Mouse (Mus musculus) testis, adult 2 months (tissue): ENCODE measurements at regions not wholly inside any gene's neighbourhood (a gene's known extent, or its start where the extent isn't known, plus 50 kb on each side); places are given as distances from the start of the nearest gene placed in this dataset.

Experiments
- H3K27ac ChIP-seq: fragments of 200-500 bp; 2 replicates; pipeline ENCODE4 v1.5.1; 2012; ENCODE audit warnings: low read depth, low read length; ENCODE audit not compliant: control insufficient read depth, insufficient read depth
- H3K27me3 ChIP-seq: fragments of 200-500 bp; 2 replicates; pipeline ENCODE4 v1.6.1; 2012; ENCODE audit warnings: mild to moderate bottlenecking, low read length, moderate library complexity; ENCODE audit not compliant: control insufficient read depth, insufficient read depth
- H3K36me3 ChIP-seq: fragments of 200-500 bp; 2 replicates; pipeline ENCODE4 v1.6.1; 2012; ENCODE audit warnings: mild to moderate bottlenecking, low read length; ENCODE audit not compliant: control insufficient read depth, insufficient read depth
- H3K4me1 ChIP-seq: fragments of 200-500 bp; 2 replicates; pipeline ENCODE4 v1.6.1; 2012; ENCODE audit warnings: low read length; ENCODE audit not compliant: control insufficient read depth, insufficient read depth
- H3K4me3 ChIP-seq: fragments of 200-500 bp; 2 replicates; pipeline ENCODE4 v1.5.1; 2012; ENCODE audit warnings: low read depth, mild to moderate bottlenecking, low read length, moderate library complexity, mixed read lengths; ENCODE audit not compliant: control insufficient read depth
- CTCF ChIP-seq: fragments of 200-500 bp; IDR thresholded peaks from 2 replicates; pipeline ENCODE4 v1.5.1; 2012; ENCODE audit warnings: low read depth, mild to moderate bottlenecking, inconsistent platforms, low read length, moderate library complexity; ENCODE audit not compliant: control insufficient read depth, insufficient read depth, insufficient replicate concordance
- POLR2A ChIP-seq: fragments of 200-500 bp; IDR thresholded peaks from 2 replicates; pipeline ENCODE4 v1.6.1; 2012; ENCODE audit warnings: low read depth, mild to moderate bottlenecking, inconsistent platforms, low read length, moderate library complexity; ENCODE audit not compliant: control insufficient read depth

DNA sequence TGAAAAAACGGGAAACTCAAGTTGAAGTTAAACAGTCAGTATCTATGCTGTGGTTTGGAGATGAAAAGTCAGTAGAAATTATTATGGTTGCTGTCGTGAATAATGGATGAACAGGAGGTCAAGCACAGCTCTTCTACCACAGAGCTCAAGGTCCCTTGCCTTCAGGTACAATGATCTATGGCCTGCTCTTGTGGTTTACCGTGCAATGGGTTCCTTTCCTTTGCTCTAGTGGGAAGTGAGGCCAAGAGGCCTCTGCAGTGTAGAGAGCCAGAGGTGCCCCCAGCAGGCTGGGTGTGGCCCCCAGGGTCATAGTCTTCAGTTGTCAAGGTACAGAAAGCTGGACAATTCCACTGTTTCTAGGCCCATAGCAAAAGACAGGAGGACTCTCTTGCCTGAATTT lies 255.0 kb upstream of the Shh start:
- Histone ChIP-seq H3K27ac (no peak overlapping the region), H3K36me3 (no peaks in the 10 kb centered on the region), H3K27me3 (no peaks in the 10 kb centered on the region), H3K4me3 (no peak overlapping the region), H3K4me1 (no peaks in the 10 kb centered on the region)
- TF ChIP-seq CTCF, result no peak
- no peak for TF ChIP-seq POLR2A

DNA sequence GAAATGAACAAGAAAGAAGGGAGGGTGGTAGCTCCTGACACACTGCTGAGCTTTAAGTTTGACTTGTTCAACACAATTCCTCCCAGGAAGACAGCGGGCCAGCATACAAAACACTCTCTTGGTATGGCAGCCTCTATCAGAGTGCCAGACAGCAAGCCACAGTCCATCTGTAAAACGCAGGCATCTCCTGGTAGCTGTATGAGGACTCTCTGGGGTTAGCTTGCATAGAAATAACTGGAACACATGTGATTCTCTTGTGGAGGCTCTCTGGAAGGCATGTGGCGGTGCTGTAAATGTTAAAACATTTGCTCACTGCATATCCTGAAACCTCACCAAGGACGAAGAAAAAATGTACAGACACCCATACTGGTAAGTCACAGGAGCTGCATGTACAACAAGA lies 247.9 kb upstream of the Shh start:
- Histone ChIP-seq H3K36me3 (no peaks in the 10 kb centered on the region), H3K27ac (no peak overlapping the region), H3K27me3 (no peaks in the 10 kb centered on the region), H3K4me1 (no peaks in the 10 kb centered on the region), H3K4me3 (no peak overlapping the region)
- TF ChIP-seq POLR2A, result no peak
- no peak for TF ChIP-seq CTCF

DNA sequence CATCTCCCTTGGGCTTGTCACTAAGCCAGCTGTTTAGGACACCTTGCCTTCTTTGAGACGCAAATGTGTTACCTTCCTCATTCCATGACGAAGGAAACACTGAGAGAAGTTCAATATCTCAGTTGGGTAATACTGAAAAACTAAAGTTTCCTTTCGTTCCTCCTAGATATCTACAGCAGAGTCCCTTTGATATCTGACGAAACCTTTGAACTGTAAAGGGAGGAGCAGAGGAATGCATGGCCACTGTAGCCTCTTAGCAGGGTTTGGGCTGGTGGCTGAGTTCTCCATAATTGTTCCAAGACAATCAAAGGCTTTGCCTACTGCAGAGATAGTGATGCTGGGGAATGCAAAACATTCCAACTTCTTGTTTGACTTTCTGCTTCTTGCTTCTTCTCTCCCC lies 243.5 kb upstream of the Shh start:
- no peak for TF ChIP-seq CTCF
- TF ChIP-seq POLR2A, result no peak
- H3K36me3 ChIP-seq, result no peaks in the 10 kb centered on the region
- H3K4me3 ChIP-seq, result no peak overlapping the region
- no peak overlapping the region for H3K27ac ChIP-seq
- no peaks in the 10 kb centered on the region for H3K4me1 ChIP-seq
- H3K27me3 ChIP-seq, result no peaks in the 10 kb centered on the region

DNA sequence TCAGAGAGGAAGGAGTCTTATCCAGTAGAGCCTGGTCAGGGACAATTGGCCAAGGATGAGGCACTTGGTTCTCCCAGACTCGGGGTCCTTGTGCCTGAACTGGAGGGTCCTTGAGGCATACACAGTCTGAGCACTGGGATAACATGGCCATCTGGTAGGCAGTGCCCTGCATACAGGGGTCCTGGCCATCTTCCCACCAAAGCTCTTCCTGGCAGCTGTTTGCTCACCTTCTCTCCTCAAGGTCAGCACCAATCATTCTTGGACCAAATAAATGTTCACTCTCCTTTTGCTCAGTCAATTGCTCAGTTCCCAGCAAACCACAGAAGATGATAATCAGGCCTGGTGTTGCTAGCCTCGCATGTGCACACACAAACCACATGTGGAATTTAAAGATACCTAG lies 242.6 kb upstream of the Shh start:
- Histone ChIP-seq H3K4me1 (no peaks in the 10 kb centered on the region), H3K27me3 (no peaks in the 10 kb centered on the region), H3K4me3 (no peak overlapping the region), H3K27ac (no peak overlapping the region), H3K36me3 (no peaks in the 10 kb centered on the region)
- TF ChIP-seq CTCF, result no peak
- TF ChIP-seq POLR2A, result no peak

DNA sequence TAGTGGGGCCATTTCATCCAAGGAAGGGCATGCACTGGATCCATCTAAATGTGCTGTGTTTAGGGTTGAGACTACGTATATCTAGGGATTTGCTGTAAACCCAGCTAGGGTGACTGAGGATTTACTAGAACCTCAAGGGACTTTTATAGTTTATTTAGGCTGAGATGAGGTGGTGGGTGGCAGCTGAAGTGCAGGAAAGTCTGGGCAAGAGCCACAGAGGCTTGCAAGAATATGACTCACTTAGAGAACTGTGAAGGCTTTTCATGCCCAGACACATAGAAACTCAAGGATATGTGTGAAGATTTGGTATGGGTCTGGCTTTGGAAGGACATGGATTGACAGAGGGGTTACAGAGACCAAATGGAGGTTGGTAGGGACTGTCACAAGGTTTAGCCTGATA lies 237.3 kb upstream of the Shh start:
- no peak overlapping the region for H3K27ac ChIP-seq
- H3K4me1 ChIP-seq, result no peaks in the 10 kb centered on the region
- no peaks in the 10 kb centered on the region for H3K36me3 ChIP-seq
- H3K4me3 ChIP-seq, result no peak overlapping the region
- TF ChIP-seq POLR2A, result no peak
- TF ChIP-seq CTCF, result no peak
- no peaks in the 10 kb centered on the region for H3K27me3 ChIP-seq

DNA sequence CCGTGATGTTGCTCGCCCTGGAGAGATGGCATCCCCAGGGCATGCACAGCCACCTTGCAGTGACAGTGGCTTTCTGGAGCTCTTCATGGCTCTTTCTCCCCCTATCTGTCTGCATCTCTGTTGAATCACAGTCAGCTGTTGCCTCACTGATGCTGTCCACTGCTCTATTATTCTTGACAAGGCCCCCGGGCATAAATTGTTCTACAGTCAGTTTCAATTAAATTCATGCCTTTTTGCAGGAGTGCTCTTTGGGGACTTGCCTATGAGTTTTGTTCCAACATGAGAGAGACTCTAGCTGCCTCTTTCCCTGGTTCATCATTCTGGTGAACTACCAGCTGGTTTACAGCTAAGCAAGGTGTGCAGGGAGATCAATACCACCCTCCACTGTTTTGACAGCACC lies 229.9 kb upstream of the Shh start:
- H3K4me1 ChIP-seq, result no peaks in the 10 kb centered on the region
- no peak overlapping the region for H3K4me3 ChIP-seq
- no peak for TF ChIP-seq POLR2A
- no peaks in the 10 kb centered on the region for H3K36me3 ChIP-seq
- H3K27me3 ChIP-seq, result no peaks in the 10 kb centered on the region
- no peak overlapping the region for H3K27ac ChIP-seq

DNA sequence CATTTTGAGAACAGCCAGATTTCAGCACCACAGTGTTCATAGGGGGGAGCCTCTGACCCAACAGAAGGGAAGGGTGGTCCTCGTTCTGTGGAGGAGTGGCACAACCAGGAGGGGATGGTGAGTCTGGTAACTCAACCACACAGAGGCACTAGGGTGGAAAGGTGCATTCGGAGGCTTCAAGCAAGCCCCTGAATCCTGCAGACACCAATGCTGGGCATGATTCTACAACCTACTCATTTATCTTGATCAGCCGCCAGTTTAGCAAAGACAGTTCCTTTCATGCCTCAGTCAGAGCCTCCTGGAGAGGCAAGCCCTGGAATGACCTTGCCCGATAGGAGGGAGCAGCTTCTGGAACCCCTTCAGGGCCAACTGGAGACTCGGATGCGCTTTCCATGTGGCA lies 223.1 kb upstream of the Shh start:
- Histone ChIP-seq H3K27ac (no peak overlapping the region), H3K36me3 (no peaks in the 10 kb centered on the region), H3K27me3 (no peaks in the 10 kb centered on the region), H3K4me3 (no peak overlapping the region), H3K4me1 (no peaks in the 10 kb centered on the region)
- TF ChIP-seq POLR2A (no peak), CTCF (no peak)

DNA sequence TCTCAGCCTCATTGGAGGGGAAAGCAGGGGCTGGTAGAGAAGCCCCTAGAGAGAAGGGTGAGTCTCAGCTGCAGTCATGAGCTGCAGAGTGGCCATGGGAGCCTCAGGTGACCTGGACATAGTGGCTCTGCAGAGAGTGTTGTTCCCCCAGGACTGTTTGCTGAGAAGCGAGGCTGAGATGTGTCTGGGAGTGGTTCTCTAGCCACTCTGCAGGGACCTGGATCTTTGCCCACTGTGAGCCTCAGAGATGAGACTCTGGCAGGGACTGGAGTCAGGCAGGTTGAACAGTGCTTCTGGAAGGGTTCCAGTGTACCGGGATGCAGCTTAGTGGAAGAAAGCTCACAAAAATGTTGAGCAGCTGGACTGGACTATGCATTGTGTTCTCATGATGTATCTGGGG lies 222.6 kb upstream of the Shh start:
- H3K4me3 ChIP-seq, result no peak overlapping the region
- no peaks in the 10 kb centered on the region for H3K4me1 ChIP-seq
- no peaks in the 10 kb centered on the region for H3K36me3 ChIP-seq
- no peaks in the 10 kb centered on the region for H3K27me3 ChIP-seq
- no peak overlapping the region for H3K27ac ChIP-seq
- TF ChIP-seq POLR2A, result no peak
- TF ChIP-seq CTCF, result no peak
